Mouse (Mus musculus): ENCODE results near the gene Kazn.

DNA sequence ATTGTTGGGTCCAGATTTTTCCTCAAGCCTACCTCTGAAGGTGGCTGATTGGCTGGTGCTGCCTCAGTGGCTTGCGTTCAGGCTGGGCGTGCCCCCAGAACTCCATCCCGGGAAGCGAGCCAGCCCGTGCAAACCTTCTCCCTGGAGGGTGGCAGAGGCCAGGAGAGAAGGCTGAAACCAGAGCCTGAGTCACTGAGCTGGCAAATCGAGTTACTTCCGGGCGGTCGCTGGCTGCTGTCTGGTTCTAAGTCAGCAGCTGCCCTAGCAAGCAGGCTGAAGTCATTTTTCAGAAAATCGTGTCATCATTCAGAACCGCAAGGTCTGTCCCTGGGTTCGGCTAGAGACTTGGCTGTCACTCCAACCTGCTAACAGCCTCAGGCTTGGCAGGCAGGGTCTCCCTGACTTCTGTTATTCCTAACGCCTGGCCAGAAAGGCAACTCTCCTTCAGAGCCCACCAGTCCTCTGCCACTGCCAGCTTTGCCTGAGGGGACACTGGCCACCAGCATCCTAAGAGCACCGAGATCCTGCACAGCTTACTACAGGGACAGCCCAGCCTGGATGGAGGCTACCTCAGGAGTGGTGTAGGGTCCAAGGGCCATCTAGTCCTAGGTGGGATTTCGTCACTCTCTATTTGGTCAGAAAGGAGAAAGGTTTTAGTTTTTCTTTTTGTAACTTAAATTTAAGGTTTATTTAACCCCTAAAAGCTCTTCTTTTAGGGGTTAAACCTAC lies 143.5 kb downstream of the Kazn start:
- TF ChIP-seq CTCF (IDR thresholded peaks at IDR 0.05; ENCODE audit: low read depth, low read length) (no peak), TAL1 (conservative IDR thresholded peaks at IDR 0.05; ENCODE audit: low read depth, low read length) (no peak)

All from G1E (cell line).